Mouse (Mus musculus): Measurements from ENCODE around the gene Cbfa2t2. TPM values are rescaled to one million over a fixed set of nuclear protein-coding genes. Genes with fewer than 3 reads are reported as not detected.

Gene Cbfa2t2
- polyA plus RNA-seq, 1 experiment from 2014 or later, result 15.1 TPM

DNA sequence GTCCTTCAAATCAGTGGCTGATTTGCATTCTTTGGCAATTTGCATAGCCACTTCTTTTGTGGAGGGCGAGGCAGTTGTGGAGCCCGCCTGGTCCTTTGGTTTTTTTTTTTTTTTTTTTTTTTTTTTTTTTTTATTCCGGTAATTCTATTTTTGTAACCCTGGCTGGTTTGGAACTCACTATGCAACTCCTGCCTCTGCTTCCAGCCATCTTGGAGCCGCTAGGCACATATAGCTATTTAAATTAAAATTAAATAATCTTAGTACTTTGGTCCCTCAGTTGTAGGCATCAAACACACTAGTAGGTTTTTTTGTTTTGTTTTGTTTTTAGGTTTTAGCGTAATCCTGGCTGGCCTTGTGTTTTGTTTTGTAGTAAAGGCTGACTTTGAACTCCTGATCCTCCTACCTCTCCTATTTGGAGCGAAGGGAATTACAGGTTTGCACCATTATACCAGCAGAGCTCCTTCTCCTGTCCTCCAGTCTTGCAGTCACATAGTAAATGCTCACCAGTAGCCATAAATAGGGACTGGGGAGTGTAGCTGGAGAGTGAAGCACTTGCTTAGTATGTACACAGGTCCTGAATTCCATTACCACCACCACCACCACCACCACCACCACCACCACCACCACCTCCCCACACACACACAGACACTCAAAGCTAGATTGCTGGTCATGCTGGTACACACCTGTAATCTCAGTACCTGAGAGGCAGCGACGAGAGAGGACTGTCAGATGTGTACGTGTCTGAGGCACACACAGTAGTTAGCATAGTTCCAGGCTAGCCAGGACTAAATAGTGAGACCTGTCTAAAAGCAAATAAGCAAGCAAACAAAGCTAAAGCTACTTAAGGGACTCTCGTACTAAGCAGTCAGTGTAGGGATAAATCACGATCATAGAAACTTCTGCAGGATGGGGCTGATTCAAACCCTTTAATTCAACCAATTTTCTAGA, 9.1 kb upstream of the Cbfa2t2 start:
- Histone ChIP-seq H3K27ac (no peak overlapping the region), H3K9me3 (replicated peaks) (0 out of 2 replicates have a peak, but pooled peaks cover 3% of the 10 kb centered on the region), H3K4me1 (0 out of 2 replicates have a peak, but pooled peaks cover 15% of the 10 kb centered on the region), H3K4me3 (peak overlapping the region; percentile 36), H3K9ac (no peak overlapping the region), H3K4me2 (peak overlapping the region; percentile 60), H3K27me3 (replicated peaks) (peaks cover 38% of the 10 kb centered on the region), H3K36me3 (no peaks in the 10 kb centered on the region)
- no peak for ATAC-seq
- WGBS (ENCODE audit: insufficient replicate concordance), result 50% methylated on average over 11 of the region's 11 CpGs

GRCm38 (mm10) chr2:154427853-154428360, 8.4 kb upstream of the Cbfa2t2 start:
- H3K36me3 ChIP-seq, result no peaks in the 10 kb centered on the region
- no peak overlapping the region for H3K27ac ChIP-seq
- 0 out of 2 replicates have a peak, but pooled peaks cover 3% of the 10 kb centered on the region for H3K9me3 ChIP-seq (replicated peaks)
- H3K9ac ChIP-seq, result no peak overlapping the region
- ATAC-seq, result no peak
- 49% methylated on average over 17 of the region's 17 CpGs for WGBS (ENCODE audit: insufficient replicate concordance)
- 0 out of 2 replicates have a peak, but pooled peaks cover 20% of the 10 kb centered on the region for H3K4me1 ChIP-seq
- H3K4me3 ChIP-seq, result no peak overlapping the region
- peaks cover 38% of the 10 kb centered on the region for H3K27me3 ChIP-seq (replicated peaks)
- H3K4me2 ChIP-seq, result peak overlapping the region; percentile 14; the same call in 1 of the 2 replicates

GRCm38 (mm10) chr2:154430566-154430965, 5.7 kb upstream of the Cbfa2t2 start:
- Histone ChIP-seq H3K4me3 (no peak overlapping the region), H3K4me1 (peaks cover 26% of the 10 kb centered on the region), H3K36me3 (no peaks in the 10 kb centered on the region), H3K27ac (no peak overlapping the region), H3K9me3 (replicated peaks) (0 out of 2 replicates have a peak, but pooled peaks cover 2% of the 10 kb centered on the region), H3K9ac (no peak overlapping the region), H3K4me2 (no peak overlapping the region), H3K27me3 (replicated peaks) (peaks cover 38% of the 10 kb centered on the region)
- 80% methylated on average over 2 of the region's 2 CpGs for WGBS (ENCODE audit: insufficient replicate concordance)
- ATAC-seq, result no peak

GRCm38 (mm10) chr2:154432696-154433095, 3.6 kb upstream of the Cbfa2t2 start:
- H3K4me2 ChIP-seq, result no peak overlapping the region
- H3K36me3 ChIP-seq, result no peaks in the 10 kb centered on the region
- H3K27ac ChIP-seq, result no peak overlapping the region
- no peak for ATAC-seq
- H3K9ac ChIP-seq, result no peak overlapping the region
- H3K4me3 ChIP-seq, result no peak overlapping the region
- no peaks in the 10 kb centered on the region for H3K9me3 ChIP-seq (replicated peaks)
- peaks cover 18% of the 10 kb centered on the region for H3K27me3 ChIP-seq (replicated peaks)
- 43% methylated on average over 2 of the region's 2 CpGs for WGBS (ENCODE audit: insufficient replicate concordance)
- H3K4me1 ChIP-seq, result peaks cover 30% of the 10 kb centered on the region

DNA sequence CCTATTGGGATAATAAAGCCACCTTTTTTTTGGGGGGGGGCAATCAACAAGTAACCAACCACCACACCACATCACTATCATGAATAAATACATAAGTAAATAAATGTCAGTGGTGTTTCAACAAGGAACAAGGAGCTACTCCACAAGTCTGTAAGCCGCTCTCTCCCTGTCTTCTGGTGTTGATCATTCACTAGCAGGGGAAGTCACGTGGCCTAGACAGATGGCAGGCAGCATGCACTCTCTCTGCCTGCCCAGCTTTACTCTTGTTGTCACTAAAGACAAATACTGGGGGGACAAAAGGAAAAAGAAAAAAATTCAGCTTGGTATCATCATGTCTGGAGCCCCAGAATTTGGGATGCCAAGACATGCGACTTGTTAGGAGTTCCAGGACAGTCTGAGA, 2.9 kb upstream of the Cbfa2t2 start:
- H3K27ac ChIP-seq, result no peak overlapping the region
- H3K4me3 ChIP-seq, result no peak overlapping the region
- H3K9ac ChIP-seq, result no peak overlapping the region
- H3K36me3 ChIP-seq, result no peaks in the 10 kb centered on the region
- peaks cover 33% of the 10 kb centered on the region for H3K4me1 ChIP-seq
- WGBS (ENCODE audit: insufficient replicate concordance), result 71% methylated on average over 3 of the region's 3 CpGs
- H3K4me2 ChIP-seq, result no peak overlapping the region
- no peak for ATAC-seq
- peaks cover 11% of the 10 kb centered on the region for H3K27me3 ChIP-seq (replicated peaks)
- H3K9me3 ChIP-seq (replicated peaks), result no peaks in the 10 kb centered on the region

DNA sequence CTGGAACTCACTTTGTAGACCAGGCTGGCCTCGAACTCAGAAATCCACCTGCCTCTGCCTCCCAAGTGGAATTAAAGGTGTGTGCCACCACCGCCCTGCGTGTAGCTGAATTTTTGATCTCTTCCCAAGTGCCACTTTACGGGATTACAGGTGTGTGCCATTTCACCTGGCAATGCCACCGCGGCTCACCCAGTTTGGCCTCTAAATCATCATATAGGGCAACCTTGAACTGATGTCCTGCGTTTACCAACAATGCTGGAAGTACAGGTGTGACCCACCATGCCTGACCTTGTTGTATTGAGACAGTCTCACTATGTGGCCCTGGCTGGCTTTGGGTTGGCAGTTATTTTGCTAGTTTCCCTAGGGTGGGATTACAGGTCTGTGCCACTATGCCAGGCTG, 1.6 kb upstream of the Cbfa2t2 start:
- Histone ChIP-seq H3K9me3 (replicated peaks) (no peaks in the 10 kb centered on the region), H3K27ac (no peak overlapping the region), H3K4me3 (no peak overlapping the region), H3K4me1 (peaks cover 45% of the 10 kb centered on the region), H3K9ac (no peak overlapping the region), H3K36me3 (no peaks in the 10 kb centered on the region), H3K27me3 (replicated peaks) (0 out of 2 replicates have a peak, but pooled peaks cover 3% of the 10 kb centered on the region), H3K4me2 (no peak overlapping the region)
- no peak for ATAC-seq
- 84% methylated on average over 7 of the region's 7 CpGs for WGBS (ENCODE audit: insufficient replicate concordance)

DNA sequence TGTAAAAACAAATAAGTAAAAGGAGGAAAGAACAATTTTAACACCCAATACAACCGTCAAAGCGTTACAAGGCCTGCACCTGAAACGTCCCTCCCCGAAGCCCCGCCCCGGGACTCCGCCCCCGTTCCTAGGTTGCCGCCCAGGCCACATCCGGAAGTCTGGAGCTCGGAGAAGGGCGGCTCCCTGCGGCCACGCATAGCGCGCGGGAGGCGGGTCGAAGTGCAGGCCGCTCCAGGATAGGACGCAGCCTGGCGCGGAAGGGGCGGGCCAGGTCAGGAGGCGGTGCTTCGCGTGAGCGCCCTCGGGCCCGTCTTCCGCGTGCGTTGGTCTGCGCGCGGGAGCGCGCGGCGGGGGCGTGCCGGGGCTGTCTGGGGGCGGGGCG, 214 bp upstream of the Cbfa2t2 start:
- no peaks in the 10 kb centered on the region for H3K36me3 ChIP-seq
- H3K4me3 ChIP-seq, result peak overlapping the region; percentile 96
- H3K9ac ChIP-seq, result peak overlapping the region; percentile 98; the same call in 1 of the 2 replicates
- peak; percentile 99 for ATAC-seq
- peak overlapping the region; percentile 87 for H3K27ac ChIP-seq
- H3K9me3 ChIP-seq (replicated peaks), result no peaks in the 10 kb centered on the region
- no peaks in the 10 kb centered on the region for H3K27me3 ChIP-seq (replicated peaks)
- under 1% methylated on average over 43 of the region's 44 CpGs for WGBS (ENCODE audit: insufficient replicate concordance)
- peaks cover 45% of the 10 kb centered on the region for H3K4me1 ChIP-seq
- peak overlapping the region; percentile 70 for H3K4me2 ChIP-seq

GRCm38 (mm10) chr2:154437191-154437527, 878 bp downstream of the Cbfa2t2 start:
- peak overlapping the region; percentile 87 for H3K27ac ChIP-seq
- peak overlapping the region; percentile 96 for H3K4me3 ChIP-seq
- no peaks in the 10 kb centered on the region for H3K36me3 ChIP-seq
- 12% methylated on average over 7 of the region's 7 CpGs for WGBS (ENCODE audit: insufficient replicate concordance)
- H3K9me3 ChIP-seq (replicated peaks), result no peaks in the 10 kb centered on the region
- no peak for ATAC-seq
- peak overlapping the region; percentile 98 for H3K9ac ChIP-seq
- H3K27me3 ChIP-seq (replicated peaks), result no peaks in the 10 kb centered on the region
- H3K4me1 ChIP-seq, result peaks cover 41% of the 10 kb centered on the region
- H3K4me2 ChIP-seq, result peak overlapping the region; percentile 87

- no peak overlapping the region for H3K4me2 ChIP-seq
- H3K9me3 ChIP-seq (replicated peaks), result no peaks in the 10 kb centered on the region
- H3K4me3 ChIP-seq, result no peak overlapping the region
- H3K36me3 ChIP-seq, result peaks cover 9% of the 10 kb centered on the region; the same call in 1 of the 2 replicates
- H3K27me3 ChIP-seq (replicated peaks), result no peaks in the 10 kb centered on the region
- no peak overlapping the region for H3K9ac ChIP-seq
- H3K27ac ChIP-seq, result no peak overlapping the region
- no peak for ATAC-seq
- H3K4me1 ChIP-seq, result peaks cover 31% of the 10 kb centered on the region
Observed at GRCm38 (mm10) chr2:154440453-154440852, 4.2 kb downstream of the Cbfa2t2 start.

GRCm38 (mm10) chr2:154447821-154448220, 11.5 kb downstream of the Cbfa2t2 start:
- Histone ChIP-seq H3K9me3 (replicated peaks) (no peaks in the 10 kb centered on the region), H3K9ac (no peak overlapping the region), H3K27me3 (replicated peaks) (no peaks in the 10 kb centered on the region), H3K4me3 (no peak overlapping the region), H3K4me2 (no peak overlapping the region), H3K36me3 (peaks cover 18% of the 10 kb centered on the region), H3K4me1 (peaks cover 11% of the 10 kb centered on the region), H3K27ac (no peak overlapping the region)
- no peak for ATAC-seq
- WGBS (ENCODE audit: insufficient replicate concordance), result 92% methylated on average over 8 of the region's 8 CpGs

DNA sequence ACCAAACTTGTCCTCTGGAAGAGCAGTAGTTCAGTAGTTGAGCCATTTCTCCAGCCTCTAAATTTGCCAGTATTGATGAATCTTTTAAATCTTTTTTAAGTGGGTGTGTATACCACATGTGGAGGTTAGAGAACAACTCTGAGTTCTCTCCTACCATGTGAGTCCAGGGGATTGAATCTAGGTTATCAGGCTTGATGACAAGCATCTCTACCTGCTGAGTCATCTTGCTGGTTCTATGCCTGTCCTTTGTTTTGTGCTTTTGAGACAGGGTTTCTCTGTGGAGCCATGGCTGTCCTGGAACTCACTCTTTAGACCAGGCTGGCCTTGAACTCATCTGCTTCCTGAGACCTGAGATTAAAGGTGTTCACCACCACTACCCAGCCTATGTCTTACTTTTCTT, 12.4 kb downstream of the Cbfa2t2 start:
- H3K4me2 ChIP-seq, result no peak overlapping the region
- peaks cover 19% of the 10 kb centered on the region for H3K4me1 ChIP-seq
- ATAC-seq, result no peak
- no peak overlapping the region for H3K27ac ChIP-seq
- no peak overlapping the region for H3K9ac ChIP-seq
- H3K9me3 ChIP-seq (replicated peaks), result no peaks in the 10 kb centered on the region
- H3K36me3 ChIP-seq, result peaks cover 18% of the 10 kb centered on the region
- H3K4me3 ChIP-seq, result no peak overlapping the region
- no peaks in the 10 kb centered on the region for H3K27me3 ChIP-seq (replicated peaks)

DNA sequence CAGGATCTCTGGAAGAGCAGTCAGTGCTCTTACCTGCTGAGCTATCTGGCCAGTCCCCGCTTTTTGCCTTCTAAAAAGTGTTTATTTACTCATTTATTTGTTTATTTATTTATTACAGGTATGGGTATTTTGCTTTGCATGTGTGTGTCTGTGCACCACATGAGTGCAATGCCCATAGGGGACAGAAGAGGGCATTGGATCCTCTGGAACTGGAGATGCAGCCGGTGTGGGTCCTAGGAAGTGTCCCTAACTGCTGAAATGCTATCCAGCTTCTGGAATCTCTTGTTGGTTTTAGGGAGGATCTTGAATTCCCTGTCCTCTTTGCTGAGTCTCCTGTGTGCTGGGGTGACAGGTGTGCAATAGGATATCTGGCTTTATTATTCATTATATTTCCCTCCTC, 16.7 kb downstream of the Cbfa2t2 start:
- Histone ChIP-seq H3K27ac (no peak overlapping the region), H3K36me3 (peaks cover 11% of the 10 kb centered on the region), H3K9me3 (replicated peaks) (no peaks in the 10 kb centered on the region), H3K27me3 (replicated peaks) (no peaks in the 10 kb centered on the region), H3K4me3 (no peak overlapping the region), H3K9ac (no peak overlapping the region), H3K4me2 (no peak overlapping the region), H3K4me1 (peaks cover 54% of the 10 kb centered on the region)
- WGBS (ENCODE audit: insufficient replicate concordance), result 85% methylated on average over 2 of the region's 2 CpGs
- no peak for ATAC-seq

Measured in liver, embryonic 12.5 days (tissue).